Mouse (Mus musculus): ENCODE data around the gene Hist1h2ba. TPM values are rescaled to one million over a fixed set of nuclear protein-coding genes. Genes with fewer than 3 reads are reported as not detected.

The Hist1h2ba gene
- not detected in 2 replicates for total RNA-seq (2021)
- long read RNA-seq, experiment 1 = 0 reads
- long read RNA-seq, experiment 2 = 0 reads

GRCm38 (mm10) chr13:23933421-23934210 is at the start of gene Hist1h2ba:
Gene Hist1h2ba, minus strand, starts transcription at chr13:23934156.
- DNase-seq = no peak

- no peak for DNase-seq
Measured at GRCm38 (mm10) chr13:23972271-23972670, 38.3 kb upstream of the Hist1h2ba start.

GRCm38 (mm10) chr13:23971870-23972269 is 37.9 kb upstream of the Hist1h2ba start:
- DNase-seq = no peak

- no peak for DNase-seq
Measured at GRCm38 (mm10) chr13:23964909-23965308, 31.0 kb upstream of the Hist1h2ba start.

GRCm38 (mm10) chr13:23959776-23960175 is 25.8 kb upstream of the Hist1h2ba start:
- DNase-seq = no peak

- peak; percentile 66 for DNase-seq
Measured at GRCm38 (mm10) chr13:23950928-23951327, 17.0 kb upstream of the Hist1h2ba start.

- no peak for DNase-seq
Measured at GRCm38 (mm10) chr13:23949484-23950246, 15.7 kb upstream of the Hist1h2ba start.

- no peak for DNase-seq
Measured at GRCm38 (mm10) chr13:23946254-23946653, 12.3 kb upstream of the Hist1h2ba start.

GRCm38 (mm10) chr13:23942861-23943260 is 8.9 kb upstream of the Hist1h2ba start:
- DNase-seq = no peak

GRCm38 (mm10) chr13:23940291-23940690 is 6.3 kb upstream of the Hist1h2ba start:
- DNase-seq = no peak

- peak; percentile 56 for DNase-seq
Measured at GRCm38 (mm10) chr13:23938699-23939098, 4.7 kb upstream of the Hist1h2ba start.

- no peak for DNase-seq
Measured at GRCm38 (mm10) chr13:23934211-23934520, 210 bp upstream of the Hist1h2ba start, which contains the start of gene Hist1h2aa. Gene Hist1h2aa, plus strand, starts transcription at chr13:23934462.

- DNase-seq = no peak
Measured at GRCm38 (mm10) chr13:23930904-23931303, 3.1 kb downstream of the Hist1h2ba start.

- no peak for DNase-seq
Measured at GRCm38 (mm10) chr13:23930461-23930860, 3.5 kb downstream of the Hist1h2ba start.

GRCm38 (mm10) chr13:23928637-23929036 is 5.3 kb downstream of the Hist1h2ba start:
- DNase-seq = no peak

- DNase-seq = no peak
Measured at GRCm38 (mm10) chr13:23925792-23926191, 8.2 kb downstream of the Hist1h2ba start.

GRCm38 (mm10) chr13:23917674-23918073 is 16.3 kb downstream of the Hist1h2ba start:
- DNase-seq = no peak

- DNase-seq = peak; percentile 50
Measured at GRCm38 (mm10) chr13:23916132-23916531, 17.8 kb downstream of the Hist1h2ba start.

GRCm38 (mm10) chr13:23914376-23915167 is 19.4 kb downstream of the Hist1h2ba start, which contains the start of gene Slc17a4:
Gene Slc17a4, minus strand, starts transcription at chr13:23915009.
- DNase-seq = peak; percentile 21

GRCm38 (mm10) chr13:23913791-23914306 is 20.1 kb downstream of the Hist1h2ba start:
- DNase-seq = peak; percentile 29

GRCm38 (mm10) chr13:23911335-23911734 is 22.6 kb downstream of the Hist1h2ba start:
- no peak for DNase-seq

- DNase-seq = no peak
Measured at GRCm38 (mm10) chr13:23910121-23910520, 23.8 kb downstream of the Hist1h2ba start.

Measured in adrenal gland, postnatal 14 days (tissue).